Mouse (Mus musculus): ENCODE results near the gene Prdm5. TPM values are rescaled to one million over a fixed set of nuclear protein-coding genes. Genes with fewer than 3 reads are reported as not detected.

Prdm5 gene
- polyA plus RNA-seq (2015; fragmentation: Nextera tagmentation; extraction: Ambion mirVana) = 8.4 and 9.8 TPM in 2 replicates

- Histone ChIP-seq H3K36me3 (ENCODE audit: poor library complexity, severe bottlenecking) (no peaks in the 10 kb centered on the region), H3K27ac (no peak within 1 kb of the TSS), H3K4me2 (peak within 1 kb of the TSS; percentile 85), H3K4me1 (peaks cover 19% of the 10 kb centered on the region), H3K9me3 (replicated peaks) (no peaks in the 10 kb centered on the region), H3K27me3 (no peaks in the 10 kb centered on the region), H3K4me3 (peak within 1 kb of the TSS; percentile 56), H3K9ac (peak within 1 kb of the TSS; percentile 77)
- ATAC-seq = peak; percentile 93
- 4% methylated on average over 56 of the region's 56 CpGs for WGBS
Measured at GRCm38 (mm10) chr6:65778861-65779688, at the start of gene Prdm5. Gene Prdm5, plus strand, starts transcription at chr6:65778988.

GRCm38 (mm10) chr6:65739442-65739841, 39.3 kb upstream of the Prdm5 start:
- Histone ChIP-seq H3K27me3 (no peaks in the 10 kb centered on the region), H3K9me3 (replicated peaks) (no peaks in the 10 kb centered on the region), H3K4me3 (no peak overlapping the region), H3K27ac (no peak overlapping the region), H3K36me3 (ENCODE audit: poor library complexity, severe bottlenecking) (no peaks in the 10 kb centered on the region), H3K9ac (no peak overlapping the region), H3K4me2 (no peak overlapping the region), H3K4me1 (no peaks in the 10 kb centered on the region)
- 83% methylated on average over 8 of the region's 8 CpGs for WGBS
- ATAC-seq = no peak

DNA sequence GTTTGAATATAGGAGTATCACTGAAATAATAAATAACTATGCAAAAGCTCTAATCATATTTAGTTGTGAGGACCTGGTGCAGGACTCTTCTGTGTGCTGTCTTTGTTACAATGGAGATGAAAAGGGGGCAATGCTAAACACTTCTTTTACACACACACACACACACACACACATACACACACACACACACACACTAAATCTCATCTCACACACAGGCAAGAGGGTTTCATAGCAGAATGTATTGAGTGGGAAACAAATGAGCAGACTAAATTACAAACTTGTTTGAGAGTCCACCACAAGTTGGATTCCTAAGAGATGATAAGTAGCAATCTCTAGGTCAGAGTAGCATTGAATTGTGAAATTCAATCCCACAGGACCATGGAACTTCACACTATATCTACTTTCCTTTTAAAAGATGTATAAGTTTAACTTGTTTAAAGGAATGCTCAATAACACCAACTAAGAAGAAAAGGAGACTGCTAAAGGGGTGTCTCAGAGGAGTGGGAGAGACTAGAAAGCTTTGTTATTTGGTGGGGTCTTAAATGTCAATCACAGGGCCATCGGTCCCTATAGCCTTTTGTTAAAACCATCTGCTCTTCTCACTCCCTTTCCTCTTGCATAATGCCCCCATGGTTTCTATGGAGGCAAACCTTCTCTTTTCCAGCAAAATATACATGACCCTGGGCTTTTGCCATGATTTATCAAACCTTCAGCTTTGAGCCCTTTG, 35.5 kb upstream of the Prdm5 start:
- Histone ChIP-seq H3K4me1 (no peaks in the 10 kb centered on the region), H3K36me3 (ENCODE audit: poor library complexity, severe bottlenecking) (no peaks in the 10 kb centered on the region), H3K27me3 (no peaks in the 10 kb centered on the region), H3K9me3 (replicated peaks) (0 out of 2 replicates have a peak, but pooled peaks cover 3% of the 10 kb centered on the region), H3K4me3 (no peak overlapping the region), H3K4me2 (no peak overlapping the region), H3K27ac (no peak overlapping the region), H3K9ac (no peak overlapping the region)
- WGBS = 23% methylated on average over 1 of the region's 1 CpGs
- no peak for ATAC-seq

DNA sequence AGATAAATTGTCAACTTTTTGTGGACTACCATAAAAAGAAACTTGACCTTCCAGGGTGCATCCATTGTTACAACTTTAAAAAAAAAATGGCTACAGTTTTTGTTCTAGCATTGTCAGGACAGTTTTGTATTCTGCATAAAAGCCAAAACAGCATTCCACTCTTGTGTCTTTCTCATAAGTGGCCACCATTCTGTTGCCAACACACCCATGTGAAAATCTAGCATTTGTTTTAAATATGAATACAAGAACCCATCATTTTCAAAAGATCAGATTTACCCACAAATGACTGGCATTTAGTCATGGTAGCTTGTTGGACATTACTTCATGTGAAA, 35.0 kb upstream of the Prdm5 start:
- Histone ChIP-seq H3K4me2 (no peak overlapping the region), H3K27me3 (no peaks in the 10 kb centered on the region), H3K4me1 (no peaks in the 10 kb centered on the region), H3K9me3 (replicated peaks) (0 out of 2 replicates have a peak, but pooled peaks cover 3% of the 10 kb centered on the region), H3K4me3 (no peak overlapping the region), H3K9ac (no peak overlapping the region), H3K27ac (no peak overlapping the region), H3K36me3 (ENCODE audit: poor library complexity, severe bottlenecking) (no peaks in the 10 kb centered on the region)
- ATAC-seq = no peak

DNA sequence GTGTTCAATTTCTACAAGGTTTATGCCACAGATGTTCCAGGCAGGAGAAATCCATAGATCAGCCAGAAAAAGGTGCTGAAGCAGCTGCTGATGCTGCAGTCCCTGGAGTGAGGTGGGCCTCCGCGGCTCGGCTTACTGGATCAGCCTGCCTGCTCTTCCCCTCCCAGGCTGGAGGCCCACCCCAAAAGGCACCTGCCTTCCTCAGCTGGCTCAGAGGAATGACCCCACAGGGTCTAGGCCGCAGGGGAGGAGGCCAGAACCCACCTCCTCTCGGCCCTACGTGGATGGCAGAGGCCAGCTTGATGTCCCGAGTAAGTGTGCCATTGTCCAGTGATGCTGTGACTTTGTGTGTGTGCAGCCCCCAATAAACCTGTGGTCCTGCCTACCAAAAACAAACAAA, 20.6 kb upstream of the Prdm5 start:
- H3K27me3 ChIP-seq = no peaks in the 10 kb centered on the region
- ATAC-seq = no peak
- H3K36me3 ChIP-seq (ENCODE audit: poor library complexity, severe bottlenecking) = no peaks in the 10 kb centered on the region
- WGBS = 46% methylated on average over 7 of the region's 7 CpGs
- H3K4me2 ChIP-seq = no peak overlapping the region
- no peak overlapping the region for H3K4me3 ChIP-seq
- no peaks in the 10 kb centered on the region for H3K4me1 ChIP-seq
- H3K9me3 ChIP-seq (replicated peaks) = no peaks in the 10 kb centered on the region
- H3K9ac ChIP-seq = no peak overlapping the region
- H3K27ac ChIP-seq = no peak overlapping the region

DNA sequence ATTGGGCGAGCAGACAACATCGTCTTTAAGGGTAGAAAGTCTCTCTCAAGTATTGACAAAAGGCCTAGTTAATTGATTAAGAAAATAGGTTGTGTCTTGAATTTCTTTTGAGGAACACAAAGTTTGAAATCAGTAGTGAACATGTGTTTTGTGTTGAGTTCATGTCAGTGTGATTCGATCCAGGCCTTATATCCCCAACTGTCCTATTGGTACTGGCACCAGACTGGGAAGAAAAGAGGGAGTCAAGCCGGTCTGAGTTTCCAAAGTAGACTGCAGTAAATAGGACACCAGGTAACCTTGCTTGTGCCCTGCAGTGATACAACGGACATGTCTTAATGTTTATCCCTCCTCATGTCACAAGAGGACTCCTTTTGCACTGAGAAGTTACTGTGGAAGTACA, 19.6 kb upstream of the Prdm5 start:
- H3K4me2 ChIP-seq = no peak overlapping the region
- no peaks in the 10 kb centered on the region for H3K9me3 ChIP-seq (replicated peaks)
- WGBS = 85% methylated on average over 5 of the region's 5 CpGs
- H3K4me3 ChIP-seq = no peak overlapping the region
- H3K36me3 ChIP-seq (ENCODE audit: poor library complexity, severe bottlenecking) = no peaks in the 10 kb centered on the region
- ATAC-seq = no peak
- no peaks in the 10 kb centered on the region for H3K27me3 ChIP-seq
- H3K4me1 ChIP-seq = no peaks in the 10 kb centered on the region
- no peak overlapping the region for H3K27ac ChIP-seq
- no peak overlapping the region for H3K9ac ChIP-seq

DNA sequence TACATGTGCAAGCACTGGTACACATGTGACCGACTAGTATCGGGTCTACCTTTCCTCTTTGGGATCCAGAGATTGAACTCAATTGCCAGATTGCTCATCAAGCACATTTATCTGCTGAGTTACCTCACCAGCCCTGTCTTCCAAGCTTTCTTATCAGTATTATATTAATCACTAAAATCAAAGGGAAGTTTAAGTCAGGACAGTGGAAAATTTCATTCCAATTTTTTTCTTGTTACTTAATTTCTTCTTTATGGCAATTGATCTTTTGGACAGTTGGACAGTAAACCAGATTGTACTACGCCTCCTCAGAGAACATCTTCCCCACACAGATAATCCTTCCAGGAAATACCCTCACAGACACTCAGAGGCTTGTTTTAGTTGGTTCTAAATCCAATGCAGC, 18.7 kb upstream of the Prdm5 start:
- no peak overlapping the region for H3K27ac ChIP-seq
- ATAC-seq = no peak
- no peak overlapping the region for H3K4me2 ChIP-seq
- H3K36me3 ChIP-seq (ENCODE audit: poor library complexity, severe bottlenecking) = no peaks in the 10 kb centered on the region
- H3K4me3 ChIP-seq = no peak overlapping the region
- H3K27me3 ChIP-seq = no peaks in the 10 kb centered on the region
- H3K9me3 ChIP-seq (replicated peaks) = no peaks in the 10 kb centered on the region
- no peak overlapping the region for H3K9ac ChIP-seq
- WGBS = 96% methylated on average over 3 of the region's 3 CpGs
- H3K4me1 ChIP-seq = peaks cover 8% of the 10 kb centered on the region

DNA sequence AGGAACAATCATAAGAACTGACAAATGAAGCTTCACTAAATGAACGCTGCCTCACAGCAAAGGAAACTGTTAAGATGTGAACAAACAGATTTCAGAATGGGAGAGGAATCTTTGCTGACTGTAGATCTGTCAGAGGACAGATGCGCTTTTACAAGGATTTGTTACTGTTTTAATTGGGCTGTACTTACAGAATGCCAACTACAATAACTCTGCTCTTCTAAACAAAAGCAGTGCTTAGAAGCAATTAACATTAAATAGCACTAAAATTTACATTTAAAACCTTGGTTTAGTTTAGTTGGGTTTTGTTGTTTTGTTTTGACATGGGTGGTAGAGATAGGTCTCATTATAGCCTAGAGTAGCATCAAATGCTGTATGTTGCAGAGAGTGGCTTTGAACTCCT, 14.3 kb upstream of the Prdm5 start:
- H3K4me3 ChIP-seq = no peak overlapping the region
- no peak for ATAC-seq
- H3K27ac ChIP-seq = no peak overlapping the region
- peaks cover 13% of the 10 kb centered on the region for H3K4me1 ChIP-seq
- no peak overlapping the region for H3K4me2 ChIP-seq
- H3K36me3 ChIP-seq (ENCODE audit: poor library complexity, severe bottlenecking) = no peaks in the 10 kb centered on the region
- no peaks in the 10 kb centered on the region for H3K9me3 ChIP-seq (replicated peaks)
- no peaks in the 10 kb centered on the region for H3K27me3 ChIP-seq
- WGBS = 74% methylated on average over 2 of the region's 2 CpGs
- H3K9ac ChIP-seq = no peak overlapping the region

DNA sequence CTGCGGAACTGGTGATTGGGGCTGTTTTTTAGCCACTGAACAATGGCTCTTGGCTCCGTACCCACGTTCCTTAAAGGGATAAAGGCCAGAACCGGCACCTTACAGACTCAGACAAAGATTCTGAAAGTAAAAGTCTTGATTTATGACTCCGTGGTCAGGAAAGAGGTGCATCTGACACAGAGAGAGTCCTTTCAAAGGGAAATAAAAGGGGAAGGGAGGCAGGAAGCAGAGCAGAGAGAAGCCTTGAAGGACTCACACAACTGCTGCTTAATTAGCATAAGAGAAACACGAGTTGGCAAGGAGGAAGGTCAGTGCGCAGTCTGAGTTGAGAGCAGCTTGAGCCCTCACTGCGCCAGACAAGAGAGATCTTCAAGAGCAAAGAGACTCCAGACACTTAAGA, 13.7 kb upstream of the Prdm5 start:
- no peak overlapping the region for H3K4me3 ChIP-seq
- H3K9me3 ChIP-seq (replicated peaks) = no peaks in the 10 kb centered on the region
- H3K36me3 ChIP-seq (ENCODE audit: poor library complexity, severe bottlenecking) = no peaks in the 10 kb centered on the region
- H3K4me2 ChIP-seq = peak overlapping the region; percentile 37
- H3K9ac ChIP-seq = no peak overlapping the region
- H3K4me1 ChIP-seq = peaks cover 13% of the 10 kb centered on the region
- H3K27ac ChIP-seq = no peak overlapping the region
- no peaks in the 10 kb centered on the region for H3K27me3 ChIP-seq
- WGBS = 10% methylated on average over 8 of the region's 8 CpGs
- peak; percentile 67 for ATAC-seq

- Histone ChIP-seq H3K27ac (no peak overlapping the region), H3K4me3 (no peak overlapping the region), H3K9me3 (replicated peaks) (no peaks in the 10 kb centered on the region), H3K4me2 (no peak overlapping the region), H3K27me3 (no peaks in the 10 kb centered on the region), H3K9ac (no peak overlapping the region), H3K4me1 (peaks cover 13% of the 10 kb centered on the region), H3K36me3 (ENCODE audit: poor library complexity, severe bottlenecking) (no peaks in the 10 kb centered on the region)
- ATAC-seq = no peak
- WGBS = 87% methylated on average over 13 of the region's 13 CpGs
Measured at GRCm38 (mm10) chr6:65765752-65766397, 12.9 kb upstream of the Prdm5 start.

- 81% methylated on average over 5 of the region's 5 CpGs for WGBS
- Histone ChIP-seq H3K9ac (no peak overlapping the region), H3K9me3 (replicated peaks) (no peaks in the 10 kb centered on the region), H3K27ac (no peak overlapping the region), H3K4me1 (peaks cover 13% of the 10 kb centered on the region), H3K27me3 (no peaks in the 10 kb centered on the region), H3K36me3 (ENCODE audit: poor library complexity, severe bottlenecking) (no peaks in the 10 kb centered on the region), H3K4me2 (no peak overlapping the region), H3K4me3 (no peak overlapping the region)
- no peak for ATAC-seq
Measured at GRCm38 (mm10) chr6:65767911-65768310, 10.9 kb upstream of the Prdm5 start.

DNA sequence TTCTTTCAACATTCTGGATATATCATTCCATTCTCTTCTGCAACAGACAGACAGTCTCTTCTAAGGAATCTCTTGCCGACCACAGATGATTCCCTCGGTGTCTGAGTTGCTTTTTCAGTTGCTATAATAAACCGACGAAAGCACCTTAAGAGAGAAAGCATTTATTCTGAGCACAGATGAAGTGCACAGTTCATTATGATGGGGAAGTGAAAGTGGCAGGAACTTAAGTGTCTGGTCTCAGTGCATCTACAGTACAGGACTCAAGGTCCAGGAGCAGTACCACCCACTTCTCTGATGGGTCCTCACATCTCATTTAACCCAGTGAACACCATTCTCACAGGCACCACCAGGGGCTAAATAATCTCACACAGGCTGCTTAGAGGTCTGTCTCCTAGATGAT, 5.2 kb upstream of the Prdm5 start:
- no peak overlapping the region for H3K27ac ChIP-seq
- 0 out of 2 replicates have a peak, but pooled peaks cover 4% of the 10 kb centered on the region for H3K4me1 ChIP-seq
- H3K4me3 ChIP-seq = no peak overlapping the region
- WGBS = 93% methylated on average over 4 of the region's 4 CpGs
- ATAC-seq = no peak
- H3K9me3 ChIP-seq (replicated peaks) = no peaks in the 10 kb centered on the region
- no peak overlapping the region for H3K9ac ChIP-seq
- H3K36me3 ChIP-seq (ENCODE audit: poor library complexity, severe bottlenecking) = no peaks in the 10 kb centered on the region
- H3K4me2 ChIP-seq = no peak overlapping the region
- no peaks in the 10 kb centered on the region for H3K27me3 ChIP-seq

Measured in forebrain, embryonic 13.5 days (tissue).